Mouse (Mus musculus) urinary bladder, postnatal 4 days (tissue): ENCODE measurements at regions not wholly inside any gene's neighbourhood (a gene's known extent, or its start where the extent isn't known, plus 50 kb on each side); places are given as distances from the start of the nearest gene placed in this dataset.

ENCODE experiments used
- DNase-seq, 2 experiments: peaks; one replicate each; pipeline ENCODE4 v3.0.0; 2021 to 2022; ENCODE audit warnings: low spot score in 2 of 2

DNA sequence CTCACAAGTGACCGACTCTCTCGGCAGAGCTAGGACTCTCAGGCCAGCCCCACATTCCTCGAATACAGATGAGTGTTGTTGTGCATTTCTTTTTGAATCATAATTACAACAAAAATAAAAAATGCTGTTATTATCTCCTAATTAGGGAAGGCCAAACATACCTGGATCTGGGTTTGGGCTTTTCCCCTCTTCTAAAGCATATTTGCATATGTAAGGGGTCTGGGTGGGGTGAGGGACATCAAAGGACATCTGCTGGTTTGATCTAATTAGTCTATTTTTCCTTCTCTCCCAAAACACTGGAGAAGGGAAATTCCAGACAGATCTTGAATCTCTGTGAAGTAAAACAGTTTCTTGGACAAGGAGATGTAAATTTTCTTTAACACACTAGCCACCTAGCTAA, 85.3 kb downstream of the Tfap2a start:
- DNase-seq, result no peak

DNA sequence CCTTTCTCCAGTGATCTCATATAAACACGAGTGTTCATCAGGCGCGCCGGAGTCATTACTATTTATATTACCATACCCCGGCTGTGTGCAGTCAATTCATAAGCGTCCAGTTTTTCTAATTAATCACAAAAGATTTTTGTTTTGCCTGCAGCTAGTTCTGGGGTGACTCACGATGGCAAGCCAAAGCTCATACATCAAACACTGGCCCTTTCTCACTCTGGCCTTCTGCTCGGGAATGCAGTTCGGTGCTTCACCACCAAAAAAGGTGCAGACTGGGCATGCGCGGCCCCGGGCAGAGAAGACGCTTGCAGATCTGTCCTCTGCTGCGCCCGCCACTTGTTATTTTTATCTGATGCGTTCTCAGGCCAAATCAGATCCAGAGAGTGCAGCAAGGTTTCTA, 87.1 kb downstream of the Tfap2a start:
- DNase-seq, result peak; percentile 61 to 78

DNA sequence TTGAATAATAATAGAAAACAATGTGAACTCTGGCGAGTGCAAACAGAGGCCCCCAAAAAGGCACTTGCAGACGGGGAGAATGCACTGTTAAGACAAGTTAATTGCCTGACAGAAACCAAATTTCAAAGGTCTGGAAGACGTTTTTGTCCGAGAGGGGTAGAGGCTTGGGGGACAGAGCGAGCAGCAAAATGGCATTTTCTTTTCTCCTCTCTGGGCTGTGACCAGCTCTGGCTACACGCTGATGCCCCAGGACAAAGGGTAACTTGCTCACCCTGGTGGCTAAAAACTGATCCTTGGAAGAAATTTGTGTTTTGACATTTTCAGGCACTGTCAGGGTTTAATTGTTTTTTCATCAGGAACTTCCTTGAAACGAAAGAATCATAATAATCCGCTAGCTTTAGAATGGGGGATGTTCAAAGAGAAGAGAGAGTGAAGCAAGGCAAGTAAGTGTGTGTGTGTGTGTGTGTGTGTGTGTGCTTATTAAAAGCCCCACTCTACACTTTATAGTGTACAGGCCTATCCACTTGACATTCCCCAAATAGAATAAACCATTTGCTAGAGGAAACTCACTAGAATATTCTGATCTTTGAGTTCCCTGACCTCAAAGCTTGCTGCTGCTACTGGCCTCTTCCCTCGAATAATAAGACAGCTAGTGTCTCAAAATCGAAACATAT, 88.0 kb downstream of the Tfap2a start:
- no peak for DNase-seq

DNA sequence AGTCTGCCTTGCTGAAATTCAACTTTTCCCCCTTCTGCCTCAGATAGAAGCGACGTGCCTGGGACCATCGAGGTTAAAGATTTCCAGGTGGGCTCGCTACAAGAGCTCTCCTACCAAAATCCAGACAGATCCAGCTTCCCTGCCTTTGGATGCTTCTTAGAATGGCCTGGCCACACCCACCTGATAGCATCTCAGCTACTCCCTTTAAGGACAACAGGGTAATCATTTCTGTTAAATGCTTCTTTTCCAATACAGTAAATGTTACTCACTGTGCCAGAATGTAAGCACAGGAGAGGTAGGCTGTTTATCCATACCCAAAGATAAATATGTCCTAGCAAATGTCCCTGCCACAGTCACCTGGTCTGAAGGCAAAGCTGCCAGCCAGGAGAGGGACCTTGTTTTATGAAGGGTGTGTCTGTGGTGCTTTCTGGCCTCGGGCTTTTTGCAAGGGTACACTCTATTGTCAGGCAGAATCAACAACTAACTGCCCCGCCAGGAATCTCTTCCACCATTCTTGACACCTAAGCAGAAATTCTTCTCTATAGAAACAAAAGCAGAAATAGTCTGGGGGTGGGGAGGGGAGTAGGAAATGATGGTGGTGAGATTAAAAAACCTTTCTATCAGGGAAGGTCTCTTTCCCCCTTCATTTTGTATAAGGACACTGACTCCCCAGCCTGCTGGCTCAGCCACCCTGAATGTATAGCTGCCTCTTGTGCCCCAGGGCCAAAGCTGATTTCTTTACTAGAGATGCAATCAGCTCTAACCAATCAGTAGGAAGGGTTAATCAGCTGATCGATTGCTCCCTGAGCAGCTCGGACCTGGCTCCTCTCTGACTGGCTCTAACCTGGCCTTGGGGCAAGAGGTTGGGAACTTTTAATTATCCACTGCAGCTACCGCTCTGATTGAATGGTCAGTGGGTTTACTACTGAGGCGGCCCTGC, 88.8 kb downstream of the Tfap2a start:
- no peak for DNase-seq

- DNase-seq, result no peak
Observed at GRCm38 (mm10) chr13:40646131-40646530, 92.0 kb downstream of the Tfap2a start.

GRCm38 (mm10) chr13:40645646-40646045, 92.5 kb downstream of the Tfap2a start:
- no peak for DNase-seq

DNA sequence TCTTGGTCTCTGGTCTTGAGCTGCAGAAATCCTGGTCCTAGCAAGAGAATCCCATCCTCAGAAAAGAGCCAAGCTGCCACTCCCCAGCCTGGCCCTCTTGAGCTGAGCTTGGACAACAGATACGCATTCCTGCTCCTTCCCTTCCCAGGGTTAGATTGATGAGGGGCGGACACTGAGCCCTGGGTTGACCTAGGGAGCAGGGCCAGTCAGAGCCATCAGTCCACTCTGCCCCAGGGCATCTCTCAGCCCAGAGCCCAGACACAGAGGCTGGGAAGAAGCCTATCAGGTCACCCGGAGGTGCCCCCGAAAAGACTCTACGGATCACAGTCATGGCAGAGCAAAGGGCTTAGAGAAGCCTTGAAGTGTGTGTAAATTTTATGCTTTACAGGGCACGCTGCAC, 95.2 kb downstream of the Tfap2a start:
- DNase-seq, result no peak

DNA sequence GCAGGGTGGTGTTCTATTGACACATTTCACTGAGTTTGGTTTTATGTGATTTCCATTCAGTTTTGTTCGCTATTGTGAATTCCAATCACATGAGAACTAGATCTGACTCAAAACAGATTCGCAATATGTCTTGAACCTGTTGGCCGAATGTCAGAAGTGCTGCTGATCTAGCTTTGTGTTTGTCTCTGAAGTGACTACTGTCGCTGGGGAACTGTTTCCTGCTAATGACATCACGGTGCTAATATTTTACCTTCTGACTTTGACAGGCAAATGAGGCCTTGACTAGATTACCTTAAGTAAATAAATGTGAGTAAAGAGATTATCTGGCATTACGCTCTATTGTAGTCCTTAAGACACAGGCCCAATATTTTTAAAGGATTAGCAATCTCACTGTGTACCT, 100.9 kb downstream of the Tfap2a start:
- no peak for DNase-seq

GRCm38 (mm10) chr13:40617881-40618280, 120.3 kb downstream of the Tfap2a start:
- DNase-seq, result no peak

DNA sequence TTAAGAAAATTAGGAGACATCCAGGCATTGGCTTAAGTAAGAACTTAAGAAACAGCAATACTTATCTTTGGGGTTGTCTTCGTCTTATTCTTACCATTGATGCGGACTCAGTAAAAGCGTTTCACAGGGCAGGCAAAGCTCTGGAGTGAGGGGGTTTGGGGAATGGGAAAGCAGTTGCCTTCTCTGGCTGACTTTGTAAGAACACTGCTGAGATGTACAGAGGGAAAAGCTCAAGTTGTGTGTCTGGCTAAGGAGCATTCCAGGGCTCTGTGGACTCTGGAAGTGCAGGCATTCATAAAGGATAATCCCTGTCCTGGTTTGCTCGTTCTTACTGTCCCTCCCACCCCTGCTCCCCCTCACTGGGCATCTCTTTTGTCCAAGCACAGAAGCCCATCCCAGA, 129.7 kb downstream of the Tfap2a start:
- no peak for DNase-seq

- no peak for DNase-seq
Observed at GRCm38 (mm10) chr13:40606405-40607271, 131.5 kb downstream of the Tfap2a start.

DNA sequence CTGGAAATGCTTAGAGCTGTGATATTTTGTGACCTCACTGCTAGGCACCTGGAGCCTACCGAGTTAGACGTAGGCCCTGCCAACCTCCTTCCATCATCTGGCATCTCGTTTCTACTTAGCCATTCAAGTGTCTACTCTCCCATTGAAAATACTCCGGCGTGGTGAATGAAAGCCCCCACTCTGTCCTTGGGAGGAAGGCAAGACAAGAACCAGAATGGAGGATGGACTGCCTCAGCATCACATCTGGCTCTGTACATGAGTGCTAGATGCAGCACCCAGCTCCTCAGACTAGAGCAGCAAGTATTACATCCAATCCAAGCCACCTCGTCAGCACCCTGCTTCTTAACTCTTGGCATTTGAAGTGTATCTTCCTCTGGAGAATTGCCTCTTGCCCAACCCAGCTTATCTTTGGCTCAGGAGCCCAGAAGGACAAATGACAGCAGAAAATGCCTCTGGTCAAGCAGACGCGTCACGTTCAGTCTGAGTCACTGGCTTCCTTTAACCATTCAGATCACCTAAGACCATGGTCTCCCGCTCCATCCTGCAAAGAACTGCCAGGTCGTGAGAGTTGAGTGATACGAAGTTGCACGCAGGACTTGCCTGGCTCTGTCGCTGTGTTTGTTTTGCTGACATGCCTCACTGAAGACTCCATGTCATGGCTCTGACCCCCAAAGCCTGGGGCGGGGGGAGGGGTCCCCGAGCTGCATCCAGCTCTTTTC, 132.3 kb downstream of the Tfap2a start:
- DNase-seq, result no peak

DNA sequence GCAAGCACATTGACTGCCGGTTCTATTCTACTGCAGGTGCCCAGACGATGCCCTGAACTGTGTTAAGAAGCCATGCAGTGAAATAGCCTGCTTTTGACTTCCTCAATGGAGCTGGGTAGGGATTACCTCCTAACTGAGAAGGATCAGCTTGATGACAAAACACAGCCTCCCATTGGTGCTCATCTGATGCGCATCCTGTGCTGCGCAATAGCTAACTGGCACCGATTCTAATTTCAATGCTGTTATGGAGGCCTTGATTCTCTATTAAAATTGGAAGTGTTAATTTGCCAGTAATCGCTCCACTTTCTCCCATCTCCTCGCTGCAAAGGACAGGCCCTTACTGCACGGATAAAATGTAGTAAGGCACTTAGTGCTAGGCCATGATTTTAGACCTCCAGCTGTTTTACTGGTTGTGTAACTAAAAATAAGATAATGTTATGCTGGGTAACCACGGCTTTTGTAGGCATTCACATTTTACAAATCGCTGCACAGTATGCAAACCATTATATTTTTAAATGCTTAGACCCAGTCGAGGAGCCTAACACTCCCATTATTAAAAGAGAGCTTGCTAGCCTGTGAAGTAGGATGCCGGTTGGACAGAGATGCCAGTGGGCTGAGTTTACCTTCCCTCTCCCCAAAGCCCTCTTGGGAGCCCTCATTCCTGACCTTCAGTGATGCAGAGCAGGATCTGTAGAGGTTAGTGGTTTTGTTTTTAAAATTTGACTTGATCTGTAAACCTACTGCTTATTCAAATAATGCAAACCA, 163.0 kb downstream of the Tfap2a start:
- DNase-seq, result no peak

DNA sequence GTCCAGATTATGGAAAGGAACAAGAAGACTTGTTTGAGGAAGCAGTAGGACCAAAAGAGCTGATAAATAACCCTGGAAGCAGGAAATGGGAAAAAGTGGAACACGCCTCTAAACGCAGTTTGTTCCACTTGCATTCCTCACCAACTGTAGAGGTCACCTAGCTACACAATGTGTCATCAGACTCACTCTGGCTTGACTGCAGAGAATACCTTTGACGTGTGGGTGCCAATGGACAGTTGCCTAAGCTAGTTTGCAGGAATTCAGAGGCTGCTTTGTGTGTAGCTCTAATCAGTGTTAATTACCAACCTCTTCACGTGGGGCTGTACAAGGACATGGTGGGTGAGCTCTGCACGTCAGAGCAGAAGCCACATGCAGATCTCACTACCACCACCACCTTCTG, 168.7 kb downstream of the Tfap2a start:
- no peak for DNase-seq

DNA sequence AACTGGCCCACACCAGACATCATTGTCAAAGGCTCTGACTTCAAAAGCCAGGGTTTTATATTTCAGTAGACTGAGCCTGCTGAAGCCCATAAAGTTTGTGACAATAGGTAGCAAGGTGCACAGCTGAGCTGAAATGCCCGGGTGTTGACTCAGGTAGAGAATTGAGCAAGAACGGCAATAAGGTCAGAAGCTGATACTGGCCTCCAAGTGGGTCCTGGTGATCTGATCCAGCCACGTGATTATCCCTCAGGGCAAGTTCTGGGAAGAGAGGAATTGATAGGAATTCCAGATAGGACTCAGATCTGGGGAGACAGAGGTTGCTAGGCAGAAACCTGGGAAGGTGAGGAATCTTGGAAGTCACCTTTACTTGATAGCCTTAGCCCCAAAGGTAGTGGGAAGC, 170.4 kb downstream of the Tfap2a start:
- no peak for DNase-seq

GRCm38 (mm10) chr13:40564351-40564750, 173.8 kb downstream of the Tfap2a start:
- no peak for DNase-seq

DNA sequence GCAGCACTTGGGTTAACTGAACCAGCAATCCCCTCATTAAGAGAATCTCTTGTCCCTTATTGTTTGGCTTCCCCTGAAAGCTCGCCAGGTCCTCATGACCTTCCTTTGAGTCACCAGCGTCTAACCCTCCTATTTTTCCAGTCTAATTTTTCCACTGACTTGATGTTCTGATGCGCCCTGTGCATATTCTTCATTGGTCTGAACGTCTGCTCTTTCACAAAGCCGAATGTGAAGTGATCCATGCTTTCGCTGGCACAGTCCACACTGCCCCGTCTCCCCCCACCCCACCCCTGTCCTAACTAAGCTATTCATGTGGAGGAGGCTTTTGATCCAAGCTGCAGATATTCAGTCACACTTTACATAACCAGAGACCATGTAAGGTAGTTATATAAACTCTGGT, 183.8 kb downstream of the Tfap2a start:
- DNase-seq, result no peak

DNA sequence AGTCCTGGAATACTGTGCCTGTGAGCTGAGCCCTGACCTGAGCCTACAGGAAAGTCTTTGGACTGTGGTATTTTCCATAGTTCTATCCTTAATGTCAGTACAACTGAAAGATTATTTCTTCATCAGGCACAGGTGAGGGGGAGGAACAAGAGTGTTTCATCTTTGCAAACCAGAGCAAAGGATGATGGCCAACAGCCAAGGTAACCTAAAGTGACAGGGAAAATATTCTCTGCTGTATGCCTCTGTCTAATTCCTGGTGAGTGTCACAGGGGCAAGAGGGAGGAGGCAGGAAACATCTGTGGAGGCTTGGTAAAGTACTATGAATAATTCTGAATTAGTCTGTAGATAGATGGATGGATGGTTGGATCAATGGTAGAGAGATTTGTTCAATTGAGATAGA, 164.3 kb upstream of the Ofcc1 start:
- DNase-seq, result no peak

- no peak for DNase-seq
Observed at GRCm38 (mm10) chr13:40523115-40523514, 161.9 kb upstream of the Ofcc1 start.

DNA sequence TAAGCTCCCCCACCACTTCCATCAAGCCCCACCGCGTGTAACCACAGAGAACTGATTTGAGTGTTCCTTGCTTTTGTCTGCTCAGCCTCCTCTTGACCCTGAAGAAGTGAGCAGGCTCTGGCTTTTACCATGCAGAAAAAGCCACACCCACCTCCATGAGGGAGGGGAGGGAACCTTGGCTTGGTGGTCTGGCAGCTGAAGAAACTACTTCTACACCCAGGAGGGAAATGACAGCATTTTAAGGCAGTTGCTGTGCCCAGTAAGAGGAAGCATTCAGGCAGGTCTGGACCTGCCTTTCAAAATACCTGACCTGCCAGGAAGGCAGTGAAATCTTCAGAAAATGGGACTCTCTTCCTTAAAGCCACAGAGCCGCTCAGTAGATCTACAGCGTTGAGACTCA, 156.9 kb upstream of the Ofcc1 start:
- no peak for DNase-seq

- no peak for DNase-seq
Observed at GRCm38 (mm10) chr13:40509290-40509689, 148.0 kb upstream of the Ofcc1 start.
